7 mouse cellular contexts compared by ENCODE assay signal in genomic region chr1:79860411-79861039, GRCm38 (mm10). TPM values are rescaled to one million over a fixed set of nuclear protein-coding genes. Genes with fewer than 3 reads are reported as not detected.
A peak's percentile ranks its signal among the peaks of the same experiment; 100 is the strongest.
DNase-seq lines count a peak whose midpoint lies in the region; ATAC-seq and TF ChIP-seq lines count a peak whose summit lies in the region.

No protein-coding gene starts in this region.

- no peaks in the 10 kb centered on the region for H3K36me3 ChIP-seq in hindbrain, embryonic 11.5 days (ENCODE audit: control insufficient read depth, insufficient read depth, low read length)
- no peaks in the 10 kb centered on the region for H3K36me3 ChIP-seq in hindbrain, embryonic 10.5 days
- no peaks in the 10 kb centered on the region for H3K36me3 ChIP-seq in stomach, embryonic 14.5 days (ENCODE audit: control insufficient read depth, insufficient read depth, low read length)
- H3K36me3 ChIP-seq in stomach, postnatal 0 days (ENCODE audit: control insufficient read depth, insufficient read depth, low read length) = no peaks in the 10 kb centered on the region
- H3K36me3 ChIP-seq in limb, embryonic 10.5 days = no peaks in the 10 kb centered on the region

- H3K4me2 ChIP-seq in hindbrain, embryonic 11.5 days (replicated peaks; ENCODE audit: low read depth, low read length) = no peak overlapping the region
- H3K4me2 ChIP-seq in stomach, embryonic 14.5 days (replicated peaks; ENCODE audit: low read depth, low read length) = no peak overlapping the region; the same call in 1 of the 2 replicates
- H3K4me2 ChIP-seq in stomach, postnatal 0 days (replicated peaks; ENCODE audit: low read depth) = no peak overlapping the region

- H3K9ac ChIP-seq in hindbrain, embryonic 11.5 days (ENCODE audit: low read depth, low read length) = no peak overlapping the region
- H3K9ac ChIP-seq in stomach, embryonic 14.5 days (replicated peaks; ENCODE audit: low read depth, low read length) = no peak overlapping the region
- no peak overlapping the region for H3K9ac ChIP-seq in stomach, postnatal 0 days (ENCODE audit: low read length)

- ATAC-seq in hindbrain, embryonic 11.5 days (ENCODE audit: low FRiP score) = no peak
- ATAC-seq in stomach, embryonic 14.5 days (ENCODE audit: insufficient number of reproducible peaks, insufficient read depth, low FRiP score, low read depth) = no peak
- ATAC-seq in stomach, postnatal 0 days (ENCODE audit: low FRiP score, low TSS enrichment) = no peak; the same call in 1 of the 2 replicates
- ATAC-seq in erythroid progenitor cell, adult 5-6 weeks (replicated peaks; ENCODE audit: low FRiP score, poor library complexity, severe bottlenecking) = no peak

- H3K4me1 ChIP-seq in hindbrain, embryonic 11.5 days (replicated peaks; ENCODE audit: control insufficient read depth, insufficient read depth, low read length) = 0 out of 2 replicates have a peak, but pooled peaks cover 4% of the 10 kb centered on the region
- peaks cover 44% of the 10 kb centered on the region for H3K4me1 ChIP-seq in hindbrain, embryonic 10.5 days (replicated peaks)
- H3K4me1 ChIP-seq in stomach, embryonic 14.5 days (ENCODE audit: control insufficient read depth, insufficient read depth, low read length) = peaks cover 29% of the 10 kb centered on the region
- H3K4me1 ChIP-seq in stomach, postnatal 0 days (replicated peaks; ENCODE audit: control insufficient read depth, insufficient read depth) = 0 out of 2 replicates have a peak, but pooled peaks cover 4% of the 10 kb centered on the region
- H3K4me1 ChIP-seq in limb, embryonic 10.5 days = peaks cover 52% of the 10 kb centered on the region

- H3K27ac ChIP-seq in hindbrain, embryonic 11.5 days (ENCODE audit: low read depth, low read length) = no peak overlapping the region
- no peak overlapping the region for H3K27ac ChIP-seq in hindbrain, embryonic 10.5 days
- H3K27ac ChIP-seq in stomach, embryonic 14.5 days (ENCODE audit: low read length) = peak overlapping the region; percentile 53; the same call in 1 of the 2 replicates
- no peak overlapping the region for H3K27ac ChIP-seq in stomach, postnatal 0 days (replicated peaks)
- peak overlapping the region; percentile 56 for H3K27ac ChIP-seq in limb, embryonic 10.5 days

- 58% methylated on average over 12 of the region's 12 CpGs for WGBS in hindbrain, embryonic 11.5 days
- 59% methylated on average over 12 of the region's 12 CpGs for WGBS in hindbrain, embryonic 10.5 days
- 27% methylated on average over 12 of the region's 12 CpGs for WGBS in stomach, embryonic 14.5 days
- 29% methylated on average over 12 of the region's 12 CpGs for WGBS in stomach, postnatal 0 days
- 37% methylated on average over 12 of the region's 12 CpGs for WGBS in limb, embryonic 10.5 days

- TF ChIP-seq CTCF in stomach, postnatal 0 days (IDR thresholded peaks at IDR 0.05; ENCODE audit: low read depth) = no peak

- peak; percentile 11 for DNase-seq in hindbrain, embryonic 11.5 days (ENCODE audit: low spot score)
- DNase-seq in hindbrain, embryonic 10.5 days (ENCODE audit: low spot score) = no peak
- no peak for DNase-seq in stomach, postnatal 0 days (ENCODE audit: low spot score)
- peak; percentile 47 for DNase-seq in limb, embryonic 10.5 days (ENCODE audit: low spot score)
- no peak for DNase-seq in thymus, postnatal 14 days

- no peak for TF ChIP-seq EP300 in stomach, postnatal 0 days (optimal IDR thresholded peaks at IDR 0.05)

- H3K4me3 ChIP-seq in hindbrain, embryonic 11.5 days (ENCODE audit: low read depth, low read length) = no peak overlapping the region
- no peak overlapping the region for H3K4me3 ChIP-seq in hindbrain, embryonic 10.5 days
- no peak overlapping the region for H3K4me3 ChIP-seq in stomach, embryonic 14.5 days (ENCODE audit: low read depth, low read length)
- no peak overlapping the region for H3K4me3 ChIP-seq in stomach, postnatal 0 days (ENCODE audit: low read depth, low read length)
- no peak overlapping the region for H3K4me3 ChIP-seq in limb, embryonic 10.5 days

- H3K27me3 ChIP-seq in hindbrain, embryonic 11.5 days (ENCODE audit: control insufficient read depth, insufficient read depth, low read length) = peaks cover 3% of the 10 kb centered on the region; the same call in 1 of the 2 replicates
- H3K27me3 ChIP-seq in hindbrain, embryonic 10.5 days (ENCODE audit: insufficient read depth, poor library complexity, severe bottlenecking) = peaks cover 27% of the 10 kb centered on the region
- no peaks in the 10 kb centered on the region for H3K27me3 ChIP-seq in stomach, embryonic 14.5 days (ENCODE audit: control insufficient read depth, insufficient read depth, low read length)
- H3K27me3 ChIP-seq in stomach, postnatal 0 days (ENCODE audit: control insufficient read depth, insufficient read depth, low read length) = no peaks in the 10 kb centered on the region
- H3K27me3 ChIP-seq in limb, embryonic 10.5 days (ENCODE audit: low read depth, poor library complexity, severe bottlenecking) = no peaks in the 10 kb centered on the region

- no peaks in the 10 kb centered on the region for H3K9me3 ChIP-seq in hindbrain, embryonic 11.5 days (ENCODE audit: control insufficient read depth, low read length)
- no peaks in the 10 kb centered on the region for H3K9me3 ChIP-seq in hindbrain, embryonic 10.5 days
- no peaks in the 10 kb centered on the region for H3K9me3 ChIP-seq in stomach, embryonic 14.5 days (ENCODE audit: control insufficient read depth, low read depth, low read length)
- no peaks in the 10 kb centered on the region for H3K9me3 ChIP-seq in stomach, postnatal 0 days (ENCODE audit: control insufficient read depth, low read length)
- no peaks in the 10 kb centered on the region for H3K9me3 ChIP-seq in limb, embryonic 10.5 days (replicated peaks)

RNA-seq across cellular contexts. Expression of gene Serpine2, which starts 0.5 kb away (rescaled TPM):
- polyA plus RNA-seq in hindbrain, embryonic 11.5 days (2014; fragmentation: Nextera tagmentation; extraction: Ambion mirVana) = 91.7 and 103 TPM in 2 replicates
- 68.2 and 70.8 TPM in 2 replicates for polyA plus RNA-seq in hindbrain, embryonic 10.5 days (2016; fragmentation: Nextera tagmentation; extraction: Ambion mirVana)
- 127 and 131 TPM in 2 replicates for polyA plus RNA-seq in stomach, embryonic 14.5 days (2014; fragmentation: Nextera tagmentation; extraction: Ambion mirVana)
- polyA plus RNA-seq in stomach, postnatal 0 days (2015; fragmentation: Nextera tagmentation; extraction: Ambion mirVana) = 44.6 and 45.7 TPM in 2 replicates
- 129 and 143 TPM in 2 replicates for polyA plus RNA-seq in limb, embryonic 10.5 days (2016; fragmentation: Nextera tagmentation; extraction: Ambion mirVana)
- 9.0 and 9.6 TPM in 2 replicates for total RNA-seq in erythroid progenitor cell, adult 5-6 weeks (2015; ENCODE audit: low replicate concordance)
- total RNA-seq in erythroid progenitor cell, adult 5-6 weeks (2017; ENCODE audit: low replicate concordance) = 4.9 and 7.4 TPM in 2 replicates

Comparison
In these comparisons a context has a peak if more than half of its experiments do, and no peak if none do; other contexts are left out.
1. DNase-seq: peak in hindbrain, embryonic 11.5 days (single experiment) and limb, embryonic 10.5 days (single experiment); none in hindbrain, embryonic 10.5 days (single experiment), stomach, postnatal 0 days (single experiment) and thymus, postnatal 14 days (single experiment).
2. H3K27ac ChIP-seq: peak in stomach, embryonic 14.5 days (single experiment) and limb, embryonic 10.5 days (single experiment); none in hindbrain, embryonic 11.5 days (single experiment), hindbrain, embryonic 10.5 days (single experiment) and stomach, postnatal 0 days (single experiment).